Mouse (Mus musculus) heart, postnatal 0 days (tissue): ENCODE measurements around the gene Casz1. TPM values are rescaled to one million over a fixed set of nuclear protein-coding genes. Genes with fewer than 3 reads are reported as not detected.

Experiments
- ATAC-seq: fragments of 200-750 bp; cut with Nextera tagmentation; 2 replicates; pipeline ENCODE4 v1.8.0; 2017; ENCODE audit warnings: low read depth, moderate number of reproducible peaks, moderate library complexity; ENCODE audit not compliant: insufficient read depth
- DNase-seq: peaks from one replicate; pipeline ENCODE4 v3.0.0-alpha.2; 2016; ENCODE audit warnings: low spot score
- H3K27ac ChIP-seq: fragments of 300-500 bp; sonication (generic); 2 replicates; pipeline ENCODE4 v1.5.1; 2014; ENCODE audit warnings: low read depth, mild to moderate bottlenecking
- H3K27me3 ChIP-seq: fragments of 300-500 bp; sonication (generic); 2 replicates; pipeline ENCODE4 v1.6.1; 2014; ENCODE audit warnings: low read length, mixed read lengths; ENCODE audit not compliant: control insufficient read depth, insufficient read depth
- H3K36me3 ChIP-seq: fragments of 300-500 bp; sonication (generic); replicated peaks from 2 replicates; pipeline ENCODE4 v1.6.1; 2014; ENCODE audit warnings: low read length, mixed read lengths; ENCODE audit not compliant: control insufficient read depth, insufficient read depth
- H3K4me1 ChIP-seq: fragments of 300-500 bp; sonication (generic); 2 replicates; pipeline ENCODE4 v1.6.1; 2014; ENCODE audit warnings: antibody characterized with exemption; ENCODE audit not compliant: control insufficient read depth, insufficient read depth
- H3K4me2 ChIP-seq: fragments of 300-500 bp; sonication (generic); 2 replicates; pipeline ENCODE4 v1.6.1; 2014; ENCODE audit warnings: low read depth, mild to moderate bottlenecking, low read length, moderate library complexity
- H3K4me3 ChIP-seq: fragments of 300-500 bp; sonication (generic); 2 replicates; pipeline ENCODE4 v1.5.1; 2014; ENCODE audit warnings: low read depth, low read length
- H3K9ac ChIP-seq: fragments of 300-500 bp; sonication (generic); replicated peaks from 2 replicates; pipeline ENCODE4 v1.6.1; 2014; ENCODE audit warnings: low read depth, low read length, mixed read lengths
- H3K9me3 ChIP-seq: fragments of 300-500 bp; sonication (generic); replicated peaks from 2 replicates; pipeline ENCODE4 v1.6.1; 2016; ENCODE audit warnings: low read length; ENCODE audit not compliant: control insufficient read depth
- CTCF ChIP-seq: IDR thresholded peaks from 2 replicates; pipeline ENCODE4 v1.5.1; 2016; ENCODE audit warnings: antibody characterized with exemption, control low read depth, low read depth
- EP300 ChIP-seq: IDR thresholded peaks from 2 replicates; pipeline ENCODE4 v1.6.1; 2016; ENCODE audit warnings: antibody characterized with exemption, low read depth
- WGBS: fragments of 180-500 bp; shearing (Covaris S2); extraction: QIAGEN DNeasy Blood & Tissue Kit; methylation state at CpG from one replicate; pipeline ENCODE4 v1.1.7; 2014; 5-methylcytosine and 5-hydroxymethylcytosine counted together
- polyA plus RNA-seq: library from polyadenylated mRNA; unstranded; fragments of >200 nt; fragmentation: Nextera tagmentation; extraction: Ambion mirVana; gene quantifications from 2 replicates; pipeline ENCODE4 v1.2.1, GENCODE M21; 2015
- total RNA-seq: library from RNA; depleted of rRNA; stranded (reverse); fragments of >200 nt; gene quantifications from 2 replicates; pipeline ENCODE4 v1.2.3, GENCODE M21; 2014; ENCODE audit warnings: low replicate concordance; rRNA removed

Casz1 gene
- total and polyA plus RNA-seq, 2 experiments from 2014 or later = 16.4 to 42.6 TPM

- DNase-seq (no peak), ATAC-seq (no peak)
- Histone ChIP-seq H3K4me3 (no peak overlapping the region), H3K36me3 (no peaks in the 10 kb centered on the region), H3K9me3 (no peaks in the 10 kb centered on the region), H3K27ac (no peak overlapping the region), H3K4me2 (no peak overlapping the region), H3K4me1 (no peaks in the 10 kb centered on the region), H3K27me3 (no peaks in the 10 kb centered on the region), H3K9ac (no peak overlapping the region)
- 88% methylated on average over 5 of the region's 5 CpGs for WGBS
- TF ChIP-seq CTCF (no peak), EP300 (no peak)
Observed at GRCm38 (mm10) chr4:149001515-149001914, 197.3 kb downstream of the Casz1 start.

- 94% methylated on average over 11 of the region's 11 CpGs for WGBS
- Histone ChIP-seq H3K4me2 (no peak overlapping the region), H3K36me3 (no peaks in the 10 kb centered on the region), H3K9me3 (no peaks in the 10 kb centered on the region), H3K27ac (no peak overlapping the region), H3K9ac (no peak overlapping the region), H3K4me1 (no peaks in the 10 kb centered on the region), H3K4me3 (no peak overlapping the region), H3K27me3 (no peaks in the 10 kb centered on the region)
- ATAC-seq (no peak), DNase-seq (no peak)
- TF ChIP-seq EP300 = no peak
- TF ChIP-seq CTCF = no peak
Observed at GRCm38 (mm10) chr4:149002441-149003093, 198.3 kb downstream of the Casz1 start.

Other genes starting within 250 kb of the Casz1 start
- gene Exosc10, start 246.0 kb upstream of the Casz1 start, total RNA-seq = 47.0 and 57.0 TPM in 2 replicates
- gene Exosc10, start 246.0 kb upstream of the Casz1 start, polyA plus RNA-seq = 43.0 TPM in 2 replicates
- 15.0 and 45.7 TPM in 2 replicates for gene Srm, start 212.9 kb upstream of the Casz1 start, total RNA-seq
- gene Srm, start 212.9 kb upstream of the Casz1 start, polyA plus RNA-seq = 46.4 and 51.4 TPM in 2 replicates
- not detected in 2 replicates for gene Masp2, start 201.9 kb upstream of the Casz1 start, total RNA-seq
- gene Masp2, start 201.9 kb upstream of the Casz1 start, polyA plus RNA-seq = not detected in 2 replicates
- gene Tardbp, start 177.4 kb upstream of the Casz1 start, total RNA-seq = 69.0 and 89.9 TPM in 2 replicates
- 93.5 and 100 TPM in 2 replicates for gene Tardbp, start 177.4 kb upstream of the Casz1 start, polyA plus RNA-seq
- 0.15 and 1.0 TPM in 2 replicates for gene Gm572, start 161.1 kb upstream of the Casz1 start, total RNA-seq
- 0.36 and 0.70 TPM in 2 replicates for gene Gm572, start 161.1 kb upstream of the Casz1 start, polyA plus RNA-seq